8 mouse cellular contexts compared by ENCODE assay signal in genomic region chr10:119065133-119065817, GRCm38 (mm10).
DNase-seq lines count a peak whose midpoint lies in the region; ATAC-seq and TF ChIP-seq lines count a peak whose summit lies in the region.

No protein-coding gene starts in this region.

- peak; percentile 60 for ATAC-seq in activated CD4-positive, CD25-positive, alpha-beta regulatory T cell, adult 4 months
- peak; percentile 94 for ATAC-seq in forebrain, embryonic 12.5 days (ENCODE audit: low FRiP score)
- peak; percentile 95 for ATAC-seq in heart, embryonic 16.5 days (replicated peaks; ENCODE audit: extremely low read depth, insufficient read depth, low FRiP score)
- ATAC-seq in kidney, embryonic 16.5 days (ENCODE audit: low FRiP score, low TSS enrichment): peak; percentile 95
- peak; percentile 72 for ATAC-seq in lung, postnatal 0 days

- no peak overlapping the region; the same call in 1 of the 2 replicates for H3K4me2 ChIP-seq in forebrain, embryonic 12.5 days
- peak overlapping the region; percentile 29; the same call in 1 of the 2 replicates for H3K4me2 ChIP-seq in heart, embryonic 16.5 days (ENCODE audit: low read depth, low read length)
- peak overlapping the region; percentile 38 for H3K4me2 ChIP-seq in kidney, embryonic 16.5 days (replicated peaks; ENCODE audit: low read depth, low read length)
- peak overlapping the region; percentile 31 for H3K4me2 ChIP-seq in lung, postnatal 0 days (replicated peaks; ENCODE audit: low read depth, low read length)

- WGBS in forebrain, embryonic 12.5 days: 40% methylated on average over 23 of the region's 23 CpGs
- 39% methylated on average over 23 of the region's 23 CpGs for WGBS in heart, embryonic 16.5 days
- 32% methylated on average over 23 of the region's 23 CpGs for WGBS in kidney, embryonic 16.5 days
- WGBS in lung, postnatal 0 days: 37% methylated on average over 23 of the region's 23 CpGs

- H3K36me3 ChIP-seq in forebrain, embryonic 12.5 days (replicated peaks): no peaks in the 10 kb centered on the region
- no peaks in the 10 kb centered on the region for H3K36me3 ChIP-seq in heart, embryonic 16.5 days (ENCODE audit: control insufficient read depth, insufficient read depth)
- no peaks in the 10 kb centered on the region for H3K36me3 ChIP-seq in kidney, embryonic 16.5 days (ENCODE audit: insufficient read depth, low read length)
- no peaks in the 10 kb centered on the region for H3K36me3 ChIP-seq in lung, postnatal 0 days (ENCODE audit: insufficient read depth, low read length)

- 0 out of 2 replicates have a peak, but pooled peaks have one; percentile 37 for TF ChIP-seq EP300 in lung, postnatal 0 days (IDR thresholded peaks at IDR 0.05)

- peak overlapping the region; percentile 50 for H3K27ac ChIP-seq in forebrain, embryonic 12.5 days
- peak overlapping the region; percentile 49 for H3K27ac ChIP-seq in heart, embryonic 16.5 days (ENCODE audit: low read length)
- H3K27ac ChIP-seq in kidney, embryonic 16.5 days (ENCODE audit: low read length): peak overlapping the region; percentile 75
- H3K27ac ChIP-seq in lung, postnatal 0 days (ENCODE audit: low read length): no peak overlapping the region

- no peak overlapping the region for H3K9ac ChIP-seq in forebrain, embryonic 12.5 days
- H3K9ac ChIP-seq in heart, embryonic 16.5 days (ENCODE audit: low read length): peak overlapping the region; percentile 54
- no peak overlapping the region for H3K9ac ChIP-seq in kidney, embryonic 16.5 days (replicated peaks; ENCODE audit: low read length)
- no peak overlapping the region for H3K9ac ChIP-seq in lung, postnatal 0 days (replicated peaks; ENCODE audit: low read depth)

- no peak overlapping the region for H3K4me3 ChIP-seq in forebrain, embryonic 12.5 days (replicated peaks)
- H3K4me3 ChIP-seq in heart, embryonic 16.5 days (ENCODE audit: low read length): no peak overlapping the region
- H3K4me3 ChIP-seq in kidney, embryonic 16.5 days (ENCODE audit: low read length): peak overlapping the region; percentile 10; the same call in 1 of the 2 replicates
- H3K4me3 ChIP-seq in lung, postnatal 0 days (ENCODE audit: low read depth, low read length): no peak overlapping the region

- H3K27me3 ChIP-seq in forebrain, embryonic 12.5 days: no peaks in the 10 kb centered on the region
- no peaks in the 10 kb centered on the region for H3K27me3 ChIP-seq in heart, embryonic 16.5 days (ENCODE audit: control insufficient read depth, insufficient read depth, low read length)
- H3K27me3 ChIP-seq in kidney, embryonic 16.5 days (ENCODE audit: insufficient read depth, low read length): no peaks in the 10 kb centered on the region
- H3K27me3 ChIP-seq in lung, postnatal 0 days (replicated peaks; ENCODE audit: insufficient read depth, low read length): no peaks in the 10 kb centered on the region

- TF ChIP-seq CTCF in lung, postnatal 0 days (IDR thresholded peaks at IDR 0.05): no peak

- H3K9me3 ChIP-seq in forebrain, embryonic 12.5 days: no peaks in the 10 kb centered on the region
- H3K9me3 ChIP-seq in heart, embryonic 16.5 days (replicated peaks; ENCODE audit: control insufficient read depth, low read length): no peaks in the 10 kb centered on the region
- H3K9me3 ChIP-seq in kidney, embryonic 16.5 days (ENCODE audit: low read length): no peaks in the 10 kb centered on the region
- H3K9me3 ChIP-seq in lung, postnatal 0 days (ENCODE audit: low read length): no peaks in the 10 kb centered on the region

- DNase-seq in CD4-positive, CD25-positive, alpha-beta regulatory T cell, adult 2 months (ENCODE audit: low read depth, low spot score): peak; percentile 58
- peak; percentile 75 for DNase-seq in lung, postnatal 0 days (ENCODE audit: low spot score)
- peak; percentile 60 to 75 for DNase-seq in right cerebral cortex, postnatal 10 days (ENCODE audit: low spot score in 2 of 2)
- DNase-seq in spleen, adult 18-20 months: no peak

- H3K4me1 ChIP-seq in forebrain, embryonic 12.5 days: peaks cover 14% of the 10 kb centered on the region
- H3K4me1 ChIP-seq in heart, embryonic 16.5 days (ENCODE audit: control insufficient read depth, insufficient read depth, low read length): peaks cover 17% of the 10 kb centered on the region
- peaks cover 10% of the 10 kb centered on the region for H3K4me1 ChIP-seq in kidney, embryonic 16.5 days (ENCODE audit: insufficient read depth, low read length)
- no peaks in the 10 kb centered on the region for H3K4me1 ChIP-seq in lung, postnatal 0 days (ENCODE audit: insufficient read depth, low read depth, low read length)

Comparison
In these comparisons a context has a peak if more than half of its experiments do, and no peak if none do; other contexts are left out.
1. DNase-seq: peak in CD4-positive, CD25-positive, alpha-beta regulatory T cell, adult 2 months (single experiment), lung, postnatal 0 days (single experiment) and right cerebral cortex, postnatal 10 days (2 of 2); none in spleen, adult 18-20 months (0 of 2).
2. Peak in every context shown above with its lines, with median percentiles within 50 percentile points of each other: ATAC-seq.